Mouse (Mus musculus) ES-E14 (cell line): ENCODE results near the gene Hyal2.

Experiments used
- CHD2 ChIP-seq: IDR thresholded peaks from 2 replicates; pipeline ENCODE4 v1.6.1; 2014; ENCODE audit warnings: mild to moderate bottlenecking, low read depth, low read length, inconsistent platforms
- HCFC1 ChIP-seq: IDR thresholded peaks from 2 replicates; pipeline ENCODE4 v1.6.1; 2012; ENCODE audit warnings: low read length, inconsistent platforms, borderline replicate concordance; ENCODE audit not compliant: insufficient read depth
- ZC3H11A ChIP-seq: IDR thresholded peaks from 2 replicates; pipeline ENCODE4 v1.6.1; 2012; ENCODE audit warnings: low read depth, mild to moderate bottlenecking, inconsistent platforms, low read length, borderline replicate concordance
- ZNF384 ChIP-seq: IDR thresholded peaks from 2 replicates; pipeline ENCODE4 v1.6.1; 2012; ENCODE audit warnings: low read depth, low read length, inconsistent platforms

DNA sequence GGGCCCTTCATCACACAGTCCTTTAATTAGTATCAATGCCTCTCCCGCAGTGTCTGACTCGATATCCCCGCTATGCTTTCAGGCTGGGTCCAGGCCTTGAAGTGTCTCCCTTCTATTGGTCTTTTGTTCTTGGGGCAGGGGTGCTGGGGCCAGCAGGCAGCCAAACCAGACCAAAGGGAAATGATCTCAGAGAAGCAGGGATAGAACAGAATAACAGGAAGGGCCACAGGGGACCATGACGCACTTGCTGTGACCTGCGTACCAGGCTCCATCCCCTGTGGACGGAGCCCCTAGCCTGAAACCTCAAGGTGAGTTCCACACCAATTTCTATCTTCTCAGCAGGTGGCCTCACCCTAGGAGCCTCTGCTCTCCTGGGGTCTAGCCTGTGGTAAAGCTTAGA is 50.4 kb downstream of the Hyal2 start:
- no peak for TF ChIP-seq CHD2
- TF ChIP-seq ZC3H11A = no peak
- no peak for TF ChIP-seq ZNF384
- TF ChIP-seq HCFC1 = no peak
